Mouse (Mus musculus) testis, adult 2 months (tissue): ENCODE data around the gene Svs4. TPM values are rescaled to one million over a fixed set of nuclear protein-coding genes. Genes with fewer than 3 reads are reported as not detected.
"Not testable (repeated sequence)": the region's sequence is repeated elsewhere in the genome, so short reads cannot be mapped to it uniquely, and the experiment has no call there.

Experiments
- H3K27ac ChIP-seq: fragments of 200-500 bp; 2 replicates; pipeline ENCODE4 v1.5.1; 2012; ENCODE audit warnings: low read depth, low read length; ENCODE audit not compliant: control insufficient read depth, insufficient read depth
- H3K27me3 ChIP-seq: fragments of 200-500 bp; 2 replicates; pipeline ENCODE4 v1.6.1; 2012; ENCODE audit warnings: mild to moderate bottlenecking, low read length, moderate library complexity; ENCODE audit not compliant: control insufficient read depth, insufficient read depth
- H3K36me3 ChIP-seq: fragments of 200-500 bp; 2 replicates; pipeline ENCODE4 v1.6.1; 2012; ENCODE audit warnings: mild to moderate bottlenecking, low read length; ENCODE audit not compliant: control insufficient read depth, insufficient read depth
- H3K4me1 ChIP-seq: fragments of 200-500 bp; 2 replicates; pipeline ENCODE4 v1.6.1; 2012; ENCODE audit warnings: low read length; ENCODE audit not compliant: control insufficient read depth, insufficient read depth
- H3K4me3 ChIP-seq: fragments of 200-500 bp; 2 replicates; pipeline ENCODE4 v1.5.1; 2012; ENCODE audit warnings: low read depth, mild to moderate bottlenecking, low read length, moderate library complexity, mixed read lengths; ENCODE audit not compliant: control insufficient read depth
- CTCF ChIP-seq: fragments of 200-500 bp; IDR thresholded peaks from 2 replicates; pipeline ENCODE4 v1.5.1; 2012; ENCODE audit warnings: low read depth, mild to moderate bottlenecking, inconsistent platforms, low read length, moderate library complexity; ENCODE audit not compliant: control insufficient read depth, insufficient read depth, insufficient replicate concordance
- POLR2A ChIP-seq: fragments of 200-500 bp; IDR thresholded peaks from 2 replicates; pipeline ENCODE4 v1.6.1; 2012; ENCODE audit warnings: low read depth, mild to moderate bottlenecking, inconsistent platforms, low read length, moderate library complexity; ENCODE audit not compliant: control insufficient read depth
- polyA plus RNA-seq: library from polyadenylated mRNA; depleted of rRNA; stranded (reverse); fragments of >200 nt; gene quantifications from 2 replicates; pipeline ENCODE4 v1.2.3, GENCODE M21; 2012; rRNA removed

The Svs4 gene
- polyA plus RNA-seq, result 0.16 and 0.42 TPM in 2 replicates

DNA sequence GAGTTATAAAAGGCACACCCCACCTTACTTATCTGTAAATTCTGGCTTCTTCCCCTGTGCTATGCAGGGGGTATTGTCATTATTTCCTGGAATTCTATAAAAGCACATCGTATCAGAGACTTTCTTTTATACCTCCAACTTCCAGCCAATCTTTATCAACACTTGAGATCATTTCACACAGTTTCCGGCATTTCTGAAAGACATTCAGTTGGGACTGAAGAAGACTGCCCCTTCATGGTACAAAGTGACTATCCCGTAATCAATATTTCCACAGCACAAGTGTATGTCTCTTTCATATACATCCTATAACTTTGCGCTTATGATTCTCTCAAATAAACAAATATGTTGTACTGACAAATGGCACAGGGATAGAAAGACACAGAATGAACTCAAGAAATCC is at the start of gene Svs4:
Gene Svs4, minus strand, starts transcription at position 101 of the 400 bp plus-strand sequence.
- Histone ChIP-seq H3K4me3 (no peak within 1 kb of the TSS), H3K4me1 (no peaks in the 10 kb centered on the region), H3K27me3 (no peaks in the 10 kb centered on the region), H3K36me3 (no peaks in the 10 kb centered on the region), H3K27ac (no peak within 1 kb of the TSS)
- no peak for TF ChIP-seq POLR2A
- no peak for TF ChIP-seq CTCF

DNA sequence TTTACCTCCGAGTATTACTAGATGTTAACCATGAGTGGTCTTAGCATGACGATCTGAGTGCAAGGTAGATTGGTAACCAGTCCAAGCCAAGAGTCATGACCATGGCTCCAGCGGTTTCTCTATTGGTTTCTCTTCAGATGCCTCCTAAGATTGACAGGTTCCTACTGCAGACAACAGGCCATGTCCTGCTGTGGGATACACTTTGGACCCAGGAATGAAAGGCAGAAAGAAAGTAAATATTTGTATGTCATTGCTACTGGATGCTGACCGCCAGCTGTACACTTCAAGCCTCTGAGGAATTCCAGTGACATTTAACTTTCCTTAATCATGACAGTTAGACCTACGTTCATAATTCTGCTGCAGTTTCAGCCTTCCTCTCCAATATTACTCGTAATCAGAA is 42.7 kb upstream of the Svs4 start:
- Histone ChIP-seq H3K4me3 (no peak overlapping the region), H3K27me3 (no peaks in the 10 kb centered on the region), H3K36me3 (no peaks in the 10 kb centered on the region), H3K4me1 (no peaks in the 10 kb centered on the region), H3K27ac (no peak overlapping the region)
- TF ChIP-seq POLR2A (no peak), CTCF (no peak)

DNA sequence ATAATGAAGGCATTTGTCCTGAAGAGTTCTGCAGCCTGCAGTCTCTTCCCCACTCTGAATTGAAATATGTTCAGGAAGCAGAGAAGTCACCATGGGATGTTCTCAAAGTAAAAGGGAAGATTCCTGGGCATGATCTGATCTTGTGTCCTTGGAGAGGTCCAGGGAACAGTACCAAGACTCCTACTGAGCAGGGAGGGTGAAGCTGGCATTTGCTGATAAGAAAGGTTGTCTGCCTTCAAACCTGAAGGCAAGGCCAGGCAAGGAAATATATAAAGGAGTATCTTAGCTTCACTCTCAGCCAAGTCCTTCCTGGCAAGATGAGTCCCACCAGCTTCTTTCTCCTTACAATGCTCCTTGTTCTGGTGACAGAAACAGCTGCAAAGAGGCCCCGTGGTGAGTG is 38.2 kb upstream of the Svs4 start, which contains the start of gene Svs6:
Gene Svs6, plus strand, starts transcription at position 301 of the 400 bp plus-strand sequence.
- H3K27me3 ChIP-seq, H3K27ac ChIP-seq, H3K4me3 ChIP-seq, H3K4me1 ChIP-seq, H3K36me3 ChIP-seq: not testable (repeated sequence)

DNA sequence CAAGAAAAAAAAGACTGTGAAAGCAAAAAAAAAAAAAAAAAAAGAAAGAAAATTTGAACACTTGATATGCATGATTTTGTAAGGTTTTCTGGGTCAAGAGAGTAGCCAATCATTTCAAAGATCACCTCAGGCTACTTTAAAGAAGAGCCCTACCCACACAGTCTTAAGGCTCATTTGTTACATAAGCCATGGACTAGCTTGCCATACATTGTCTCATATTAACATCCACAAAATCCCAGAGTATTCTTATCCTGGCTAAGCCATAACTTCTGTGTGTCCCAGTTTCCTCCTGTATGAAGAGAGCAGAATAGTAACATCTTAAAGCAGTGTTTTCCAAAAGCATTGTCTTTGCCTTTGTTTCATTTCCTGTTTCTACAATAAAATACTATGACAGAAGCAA is 37.2 kb upstream of the Svs4 start:
- H3K27me3 ChIP-seq, H3K27ac ChIP-seq, H3K36me3 ChIP-seq, H3K4me1 ChIP-seq, H3K4me3 ChIP-seq: not testable (repeated sequence)

DNA sequence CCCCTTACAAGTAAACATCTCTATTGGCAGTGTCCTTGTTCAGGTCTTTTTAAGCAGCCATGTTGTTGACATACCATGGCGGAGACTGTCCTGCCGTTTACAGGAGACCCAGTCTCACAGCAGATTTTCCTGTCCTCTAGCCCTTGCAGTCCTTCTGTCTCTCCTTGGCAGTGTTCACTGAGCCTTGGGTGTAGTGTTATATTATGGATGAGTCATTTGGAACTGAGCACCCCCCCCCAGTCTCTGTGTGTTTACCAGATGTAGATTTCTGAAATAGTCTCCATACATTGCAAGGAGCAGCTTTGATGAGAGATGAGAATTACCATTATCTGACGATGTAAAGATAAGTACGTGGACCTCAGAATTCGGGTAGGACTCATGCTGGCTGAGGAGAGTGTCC is 34.3 kb upstream of the Svs4 start:
- Histone ChIP-seq H3K4me3 (no peak overlapping the region), H3K4me1 (no peaks in the 10 kb centered on the region), H3K27me3 (no peaks in the 10 kb centered on the region), H3K27ac (no peak overlapping the region), H3K36me3 (no peaks in the 10 kb centered on the region)
- TF ChIP-seq CTCF, result no peak
- TF ChIP-seq POLR2A, result no peak

DNA sequence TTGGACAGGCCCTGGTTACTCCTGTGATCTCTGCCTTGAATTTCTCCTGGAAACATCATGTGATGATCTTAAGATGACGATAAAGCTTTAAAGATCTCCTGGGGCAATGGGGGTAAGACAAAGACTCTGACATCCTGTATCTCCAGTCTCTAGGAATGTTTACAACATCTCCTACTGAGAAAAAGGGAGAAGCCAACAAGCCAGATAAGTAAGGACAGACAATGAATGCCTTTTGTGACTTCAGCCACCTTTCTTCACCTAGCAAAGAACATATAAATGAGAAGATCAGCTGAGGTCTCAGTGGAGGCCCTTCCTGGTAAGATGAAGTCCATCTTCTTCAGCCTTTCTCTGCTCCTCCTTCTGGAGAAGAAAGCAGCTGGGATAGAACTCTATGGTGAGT is 10.7 kb upstream of the Svs4 start, which contains the start of gene Svs3a:
Gene Svs3a, plus strand, starts transcription at position 301 of the 400 bp plus-strand sequence.
- not testable (repeated sequence) for H3K27me3 ChIP-seq, H3K36me3 ChIP-seq, H3K4me1 ChIP-seq, H3K27ac ChIP-seq, H3K4me3 ChIP-seq

DNA sequence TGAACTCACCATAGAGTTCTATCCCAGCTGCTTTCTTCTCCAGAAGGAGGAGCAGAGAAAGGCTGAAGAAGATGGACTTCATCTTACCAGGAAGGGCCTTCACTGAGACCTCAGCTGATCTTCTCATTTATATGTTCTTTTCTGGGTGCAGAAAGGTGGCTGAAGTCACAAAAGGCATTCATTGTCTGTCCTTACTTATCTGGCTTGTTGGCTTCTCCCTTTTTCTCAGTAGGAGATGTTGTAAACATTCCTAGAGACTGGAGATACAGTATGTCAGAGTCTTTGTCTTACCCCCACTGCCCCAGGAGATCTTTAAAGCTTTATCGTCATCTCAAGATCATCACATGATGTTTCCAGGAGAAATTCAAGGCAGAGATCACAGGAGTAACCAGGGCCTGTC is 21.7 kb downstream of the Svs4 start, which contains the start of gene Svs3b:
Gene Svs3b, minus strand, starts transcription at position 101 of the 400 bp plus-strand sequence.
- H3K36me3 ChIP-seq, H3K4me3 ChIP-seq, H3K27ac ChIP-seq, H3K27me3 ChIP-seq, H3K4me1 ChIP-seq: not testable (repeated sequence)

DNA sequence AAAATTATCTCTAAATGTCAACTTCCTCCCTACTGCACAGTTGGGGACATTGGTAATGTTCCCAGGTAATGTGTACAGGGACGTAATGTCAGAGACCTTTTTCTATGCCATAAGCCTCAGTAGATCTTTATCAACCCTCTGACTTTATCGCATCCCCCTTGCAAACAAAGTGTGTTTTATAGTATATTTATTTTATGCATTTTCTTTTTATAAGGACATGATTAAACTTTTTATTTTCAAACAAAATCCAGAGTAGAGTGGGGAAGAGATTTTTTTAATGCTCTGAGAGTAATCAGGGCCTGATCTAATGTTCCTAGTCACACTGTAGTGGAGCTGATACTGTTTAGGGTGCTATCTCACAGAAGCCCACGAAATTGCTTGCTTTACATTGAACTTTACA is 39.9 kb downstream of the Svs4 start, which contains the start of gene Svs2:
Gene Svs2, minus strand, starts transcription at position 101 of the 400 bp plus-strand sequence.
- no peaks in the 10 kb centered on the region for H3K36me3 ChIP-seq
- H3K27me3 ChIP-seq, result no peaks in the 10 kb centered on the region
- no peaks in the 10 kb centered on the region for H3K4me1 ChIP-seq
- H3K27ac ChIP-seq, result no peak within 1 kb of the TSS
- H3K4me3 ChIP-seq, result no peak within 1 kb of the TSS
- TF ChIP-seq CTCF (no peak), POLR2A (no peak)

DNA sequence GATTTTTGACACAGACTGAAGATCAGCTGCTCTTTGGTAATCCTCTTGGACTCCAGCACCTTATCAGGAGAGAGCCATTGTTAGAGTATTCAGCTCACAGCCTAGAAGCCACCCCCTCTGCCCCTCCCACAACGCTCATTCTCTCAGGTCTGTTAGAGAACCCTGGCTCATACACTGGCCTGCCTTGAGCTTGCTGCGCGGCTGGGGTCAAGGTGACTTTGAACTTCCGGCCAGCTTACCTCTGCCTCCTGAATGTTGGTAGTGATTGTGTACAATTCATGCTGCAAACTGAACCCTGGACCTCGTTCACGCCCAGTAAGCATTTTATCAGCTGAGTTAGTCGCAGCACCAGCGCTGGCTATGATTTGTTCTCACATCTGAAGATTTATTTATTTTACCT is 45.6 kb downstream of the Svs4 start:
- no peaks in the 10 kb centered on the region for H3K36me3 ChIP-seq
- no peaks in the 10 kb centered on the region for H3K4me1 ChIP-seq
- H3K4me3 ChIP-seq, result no peak overlapping the region
- TF ChIP-seq CTCF, result no peak
- H3K27me3 ChIP-seq, result no peaks in the 10 kb centered on the region
- H3K27ac ChIP-seq, result no peak overlapping the region
